Mouse (Mus musculus) liver, embryonic 14.5 days (tissue): ENCODE measurements around the gene Plcb4.

ENCODE experiments used
- CTCF ChIP-seq: IDR thresholded peaks from 2 replicates; pipeline ENCODE4 v1.5.1; 2016; ENCODE audit warnings: antibody characterized with exemption, low read depth, control low read depth
- EP300 ChIP-seq: IDR thresholded peaks from 2 replicates; pipeline ENCODE4 v1.6.1; 2016; ENCODE audit warnings: antibody characterized with exemption, low read depth

DNA sequence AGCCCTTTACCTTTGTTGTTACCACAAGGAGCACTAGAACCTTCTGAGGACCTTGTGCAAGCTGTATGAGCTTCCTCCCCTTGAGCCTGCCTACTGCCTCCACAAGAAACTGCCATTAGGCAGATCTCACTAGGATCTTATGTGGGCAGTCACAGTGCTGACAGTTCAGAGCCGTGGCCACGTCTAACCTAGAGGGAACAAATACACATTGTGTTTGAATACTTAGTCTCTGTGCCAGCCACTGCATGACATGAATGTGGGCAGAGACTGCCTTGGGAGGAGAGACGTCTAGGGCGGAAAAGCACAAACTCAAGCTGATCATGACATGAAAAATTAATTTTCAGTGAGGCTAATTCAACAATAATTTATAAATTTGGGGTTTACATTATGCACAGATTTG, 239.2 kb downstream of the Plcb4 start:
- TF ChIP-seq CTCF = no peak
- no peak for TF ChIP-seq EP300
